Mouse (Mus musculus): ENCODE data around the gene Myo18a.

DNA sequence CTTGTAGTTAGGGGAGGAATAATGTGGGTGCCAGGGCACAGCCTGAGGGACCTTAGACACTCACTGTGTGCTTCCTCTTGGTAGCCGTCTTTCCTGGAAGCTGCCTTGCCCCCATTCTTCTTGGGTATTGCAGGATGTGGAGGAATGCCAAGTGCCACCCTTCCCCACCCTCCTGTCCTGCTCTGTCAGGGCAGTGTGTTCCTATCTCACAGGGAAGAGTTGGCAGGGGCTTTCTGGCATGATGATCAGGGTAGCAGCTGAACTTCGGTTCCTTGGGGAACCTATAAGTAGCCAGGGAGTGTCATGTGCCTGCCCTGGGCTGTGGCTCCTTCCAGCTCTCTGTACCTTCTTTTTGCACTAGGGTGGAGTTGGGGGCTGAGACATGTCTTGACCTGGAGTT is 50.9 kb downstream of the Myo18a start:
- TF ChIP-seq GATA1 (IDR thresholded peaks at IDR 0.05; ENCODE audit: borderline replicate concordance, low read length), result no peak
- TF ChIP-seq FLI1 (IDR thresholded peaks at IDR 0.05; ENCODE audit: low read length), result no peak
